Mouse (Mus musculus): ENCODE data around the gene Pcna.
"Not testable (repeated sequence)": the region's sequence is repeated elsewhere in the genome, so short reads cannot be mapped to it uniquely, and the experiment has no call there.

Pcna gene

DNA sequence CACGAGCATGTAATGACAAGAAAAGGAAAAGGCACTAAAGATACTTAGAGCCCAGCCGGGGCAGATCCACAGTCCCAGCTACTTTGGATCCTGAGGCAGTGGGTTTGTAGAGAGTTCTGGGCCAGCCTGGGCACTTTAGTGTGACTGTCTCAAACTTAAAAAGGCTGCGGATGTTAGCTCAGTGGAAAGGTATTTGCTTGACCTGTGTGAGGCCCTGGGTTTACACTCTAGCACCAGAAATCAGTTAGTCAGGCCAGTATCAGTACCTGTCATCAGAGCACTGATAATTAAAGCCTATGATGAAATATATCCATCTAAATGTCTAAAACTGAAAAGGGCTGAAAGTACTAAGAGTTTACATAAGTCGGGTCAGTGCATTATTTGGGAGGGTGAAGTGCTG is 23.1 kb upstream of the Pcna start:
- DNase-seq (ENCODE audit: low read depth, low spot score) = no peak

DNA sequence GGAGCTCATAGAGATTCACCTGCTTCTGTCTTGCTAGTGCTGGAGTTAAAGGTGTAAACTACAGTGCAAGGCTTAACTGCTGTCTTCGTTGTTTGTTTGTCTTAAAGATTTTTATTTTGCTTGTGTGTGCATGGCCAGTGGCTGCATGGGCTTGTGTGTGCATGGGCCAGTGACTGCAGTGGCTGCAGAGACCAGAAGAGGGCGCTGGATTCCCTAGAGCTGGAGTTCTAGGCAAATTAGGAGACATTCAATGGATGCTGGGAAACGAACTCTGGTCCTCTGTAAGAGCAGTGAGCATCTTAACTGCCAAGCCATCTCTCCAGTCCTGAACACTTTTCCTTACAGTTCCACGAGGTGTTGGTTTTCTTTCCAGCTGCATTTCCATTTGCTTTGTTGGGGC is 22.4 kb upstream of the Pcna start:
- DNase-seq (ENCODE audit: low read depth, low spot score) = no peak

DNA sequence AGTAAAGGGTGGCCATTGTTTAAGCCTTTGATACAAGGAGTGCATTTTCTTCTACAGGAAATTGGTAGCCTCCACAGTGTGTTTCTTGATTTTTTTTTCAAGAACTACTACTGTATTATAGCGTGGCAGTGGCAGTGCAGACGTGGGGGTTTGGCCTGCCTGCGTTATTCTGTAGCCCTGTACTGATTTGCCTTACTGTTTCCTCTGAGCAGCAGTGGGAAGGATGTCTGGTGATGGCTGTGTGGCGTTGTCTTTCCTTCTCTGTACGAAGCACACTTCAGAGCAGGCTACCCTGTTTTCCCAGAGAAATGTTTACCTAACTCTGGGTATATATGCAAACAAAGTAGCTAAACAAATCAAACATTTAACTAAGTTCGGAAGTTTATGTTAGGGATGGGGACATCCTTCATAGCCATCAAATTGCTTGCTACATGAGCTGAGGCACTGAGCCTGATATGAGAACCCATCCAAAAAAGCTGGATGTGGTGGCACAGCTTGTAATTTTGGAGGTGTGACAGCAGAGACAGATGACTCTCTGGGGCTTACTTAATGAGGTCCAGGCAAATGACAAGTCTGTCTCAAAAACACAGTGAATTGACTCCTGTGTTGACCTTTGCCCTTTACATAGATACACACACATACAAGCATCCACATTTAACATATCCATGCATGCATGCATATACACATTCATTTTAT is 19.7 kb upstream of the Pcna start:
- no peak for DNase-seq (ENCODE audit: low read depth, low spot score)

DNA sequence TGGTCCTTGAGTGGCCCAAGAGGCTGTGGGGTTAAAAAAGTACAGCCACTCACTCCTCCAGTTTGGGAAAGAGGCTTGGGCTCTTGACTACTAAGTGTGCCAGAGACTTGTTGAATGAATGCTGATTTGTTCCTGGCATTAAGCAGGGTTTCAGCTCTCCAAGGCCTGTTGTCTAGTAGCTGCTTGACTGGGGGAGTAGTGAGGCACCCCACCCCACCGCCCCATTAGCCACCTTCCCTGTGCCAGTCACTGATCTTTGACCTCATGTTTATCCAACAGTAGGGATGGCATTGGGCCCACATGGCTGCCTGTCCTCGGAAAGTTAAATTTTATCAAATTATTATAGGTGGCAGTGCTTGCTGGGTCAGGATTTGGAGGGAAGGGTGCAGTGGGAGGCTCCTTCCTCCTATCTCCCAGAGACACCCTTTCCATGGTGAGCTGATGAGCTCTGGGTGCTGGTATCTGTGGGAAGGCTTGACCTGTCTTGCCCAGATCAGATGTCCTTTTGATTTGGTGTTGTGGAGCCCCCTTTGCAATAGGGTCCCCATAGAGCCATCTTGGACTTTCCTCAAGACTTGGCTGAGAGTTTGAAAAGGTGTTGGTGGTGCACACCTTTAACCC is 17.3 kb upstream of the Pcna start:
- DNase-seq (ENCODE audit: low read depth, low spot score) = no peak

DNA sequence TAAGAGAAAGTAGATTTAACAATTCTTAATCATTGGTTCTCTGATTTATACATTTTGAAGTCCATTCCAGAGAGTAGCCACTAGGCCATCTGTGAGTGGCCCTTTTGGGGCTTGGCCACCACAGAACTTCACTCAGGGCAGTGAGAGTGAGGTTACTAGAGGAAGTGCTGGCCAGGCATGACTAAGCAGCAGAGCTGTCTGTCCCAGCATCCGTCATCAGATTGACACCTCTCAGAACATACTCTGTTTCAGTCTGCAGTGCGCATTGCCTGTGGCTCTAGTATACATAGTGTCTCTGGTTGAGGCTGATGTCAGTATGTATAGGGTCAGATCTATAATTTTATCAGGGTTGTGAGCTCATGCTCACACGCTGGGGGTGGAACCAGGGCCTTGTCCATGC is 16.1 kb upstream of the Pcna start:
- no peak for DNase-seq (ENCODE audit: low read depth, low spot score)

DNA sequence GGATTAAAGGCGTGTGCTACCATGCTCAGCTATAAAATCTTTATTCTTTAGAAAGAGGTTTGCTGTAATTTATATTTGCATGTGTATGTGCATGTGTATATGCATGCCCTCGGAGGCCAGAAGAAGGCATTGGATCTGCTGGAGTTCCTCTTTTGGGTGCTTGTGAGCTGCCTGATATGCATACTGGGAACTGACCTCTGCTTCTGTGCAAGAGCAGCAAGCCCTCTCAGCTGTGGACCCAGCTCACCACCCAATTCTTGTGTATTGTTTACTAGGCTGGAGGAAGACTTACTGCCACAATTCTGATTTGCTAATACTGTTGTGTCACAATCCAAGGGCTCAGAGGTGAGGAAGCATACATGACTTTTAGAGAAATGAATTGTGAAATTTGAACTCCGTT is 13.0 kb upstream of the Pcna start:
- DNase-seq (ENCODE audit: low read depth, low spot score) = no peak

DNA sequence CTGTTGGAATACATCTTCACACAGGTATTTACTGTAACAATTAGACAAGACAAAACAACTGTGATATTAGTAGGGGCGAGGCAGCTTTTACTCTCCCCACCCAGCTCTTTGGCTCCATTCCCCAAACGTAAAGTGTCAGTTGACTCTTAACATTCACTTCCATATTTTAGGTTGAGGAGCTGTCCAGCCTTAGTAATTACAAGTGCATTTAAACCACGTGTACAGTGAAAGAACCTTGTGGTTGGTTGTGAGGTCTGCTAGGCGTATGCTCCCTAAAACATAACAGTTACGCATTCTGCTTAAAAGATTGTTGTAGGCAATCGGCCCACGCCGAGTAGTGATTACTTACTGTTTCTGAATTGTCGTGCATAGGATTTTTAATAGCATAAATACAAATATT is 12.1 kb upstream of the Pcna start:
- DNase-seq (ENCODE audit: low read depth, low spot score) = no peak

DNA sequence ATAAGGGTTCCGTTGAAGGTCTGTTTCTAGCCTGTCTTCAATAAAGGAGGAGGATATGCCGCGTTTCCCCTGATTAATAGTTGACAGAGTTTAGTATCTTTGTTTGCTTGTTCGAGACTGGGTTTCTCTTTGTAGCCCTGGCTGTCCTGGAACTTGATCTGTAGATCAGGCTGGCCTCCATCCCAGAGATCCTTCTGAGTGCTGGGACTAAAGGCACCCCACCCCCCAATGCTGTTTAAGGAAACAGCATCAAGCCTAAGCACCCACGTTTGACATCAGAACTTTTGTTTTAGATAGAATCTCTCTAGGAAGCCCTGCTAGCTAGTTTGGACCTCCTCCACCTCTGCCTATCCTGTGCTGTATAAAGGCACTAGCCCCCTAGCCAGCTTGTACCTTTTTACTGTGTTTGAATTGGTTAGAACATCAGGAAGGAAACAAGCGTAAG is 11.2 kb upstream of the Pcna start:
- no peak for DNase-seq (ENCODE audit: low read depth, low spot score)

DNA sequence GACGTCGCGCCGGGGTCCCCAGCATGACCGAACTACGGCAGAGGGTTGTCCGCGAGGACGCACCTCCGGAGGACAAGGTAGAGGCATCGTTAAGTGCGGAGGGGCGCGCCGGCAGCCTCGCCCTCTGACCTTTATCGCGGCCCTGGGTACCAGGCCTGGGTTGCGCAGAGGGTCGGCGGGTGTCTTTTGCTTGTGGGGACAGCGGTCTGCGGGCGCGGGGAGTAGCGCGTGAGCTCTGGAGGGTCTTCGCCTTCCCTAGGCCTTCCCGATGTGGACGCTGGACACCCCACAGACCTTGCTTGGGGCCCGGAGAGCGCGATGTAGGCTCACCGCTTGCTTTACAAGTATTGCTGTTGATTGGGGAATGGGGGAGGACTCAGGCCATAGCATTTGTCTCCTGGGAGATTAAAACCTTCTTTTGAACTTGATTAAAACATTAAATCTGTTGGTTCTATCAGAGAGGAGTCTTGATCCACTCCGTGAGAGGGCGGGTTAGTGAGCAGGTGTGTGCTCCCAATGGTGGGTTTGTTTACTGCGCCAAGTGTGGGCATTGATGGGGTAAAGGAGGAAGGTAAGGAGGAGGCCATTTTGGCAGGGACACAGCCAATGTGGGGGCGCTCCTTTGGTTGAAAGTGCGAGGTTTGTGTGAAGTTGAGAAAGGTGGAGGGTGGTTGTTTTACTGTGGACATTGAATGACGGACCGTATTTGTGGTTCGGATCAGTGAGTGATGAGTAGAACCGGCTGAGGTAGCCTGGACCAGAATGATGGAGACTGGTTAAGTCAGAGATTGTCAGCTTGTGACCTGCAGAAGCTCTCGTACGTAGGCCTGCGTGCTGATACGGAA is 10.5 kb upstream of the Pcna start:
- no peak for DNase-seq (ENCODE audit: low read depth, low spot score)

DNA sequence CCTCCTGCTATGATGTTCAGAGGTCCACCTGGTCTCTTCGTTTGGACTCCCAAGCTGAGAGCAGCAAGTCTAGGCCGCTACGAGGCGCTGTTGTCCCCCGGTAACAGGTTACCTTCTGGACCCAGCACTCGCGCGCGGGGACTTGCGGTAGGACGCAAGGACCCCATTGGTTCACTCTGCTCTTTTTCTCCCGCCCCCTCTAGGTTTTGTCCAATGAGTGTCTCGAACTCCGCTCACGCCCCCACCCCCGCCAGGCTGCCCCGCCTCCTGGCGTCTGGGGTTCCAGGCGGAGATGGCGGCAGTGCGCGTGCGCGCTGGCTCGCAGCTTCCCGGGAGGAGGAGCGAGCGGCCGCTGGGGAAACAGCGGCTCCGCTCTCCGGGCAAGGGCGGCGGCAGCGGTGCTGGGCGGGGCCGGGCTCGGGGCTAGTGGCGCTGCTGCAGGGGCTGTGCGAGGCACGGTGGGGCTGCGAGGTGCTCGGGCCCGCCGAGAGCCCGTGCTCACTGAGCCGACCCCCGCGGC is 9.8 kb upstream of the Pcna start, which contains the start of gene Cds2:
Cds2 (plus strand) TSS at position 270 of the 520 bp plus-strand sequence.
- peak; percentile 99 for DNase-seq (ENCODE audit: low read depth, low spot score)

DNA sequence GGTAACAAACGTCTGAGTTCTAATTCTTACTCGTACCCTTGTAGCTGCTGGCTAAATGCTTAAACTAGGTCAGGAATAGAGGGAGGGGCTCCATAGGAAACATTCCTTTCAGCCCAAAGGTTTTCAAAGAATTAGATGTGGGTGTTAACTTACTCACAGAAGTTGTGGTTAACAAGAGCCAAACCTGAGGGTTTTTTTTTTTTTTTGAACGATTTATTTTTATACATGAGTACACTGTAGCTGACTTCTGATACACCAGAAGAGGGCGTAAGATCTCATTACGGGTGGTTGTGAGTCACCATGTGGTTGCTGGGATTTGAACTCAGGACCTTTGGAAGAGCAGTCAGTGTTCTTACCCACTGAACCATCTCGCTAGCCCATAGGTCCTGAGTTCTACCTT is 9.1 kb upstream of the Pcna start:
- no peak for DNase-seq (ENCODE audit: low read depth, low spot score)

DNA sequence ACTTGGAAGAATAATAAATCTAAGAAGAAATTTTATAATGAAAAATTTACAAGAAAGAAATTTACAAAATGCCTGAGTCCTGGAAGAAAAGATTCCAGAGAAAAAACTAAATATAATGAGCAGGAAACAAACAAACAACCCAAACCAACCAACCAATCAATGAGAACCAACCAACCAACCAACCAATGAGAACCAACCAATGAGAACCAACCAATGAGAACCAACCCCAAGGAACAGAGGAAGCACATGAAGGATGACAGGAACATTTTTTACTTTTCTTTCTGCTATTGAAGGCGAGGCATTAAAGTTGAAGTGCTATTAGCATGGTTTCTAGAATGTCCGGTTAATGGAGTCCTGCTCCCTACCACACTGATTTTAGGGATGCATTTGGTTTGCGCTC is 7.5 kb upstream of the Pcna start:
- DNase-seq (ENCODE audit: low read depth, low spot score) = no peak

DNA sequence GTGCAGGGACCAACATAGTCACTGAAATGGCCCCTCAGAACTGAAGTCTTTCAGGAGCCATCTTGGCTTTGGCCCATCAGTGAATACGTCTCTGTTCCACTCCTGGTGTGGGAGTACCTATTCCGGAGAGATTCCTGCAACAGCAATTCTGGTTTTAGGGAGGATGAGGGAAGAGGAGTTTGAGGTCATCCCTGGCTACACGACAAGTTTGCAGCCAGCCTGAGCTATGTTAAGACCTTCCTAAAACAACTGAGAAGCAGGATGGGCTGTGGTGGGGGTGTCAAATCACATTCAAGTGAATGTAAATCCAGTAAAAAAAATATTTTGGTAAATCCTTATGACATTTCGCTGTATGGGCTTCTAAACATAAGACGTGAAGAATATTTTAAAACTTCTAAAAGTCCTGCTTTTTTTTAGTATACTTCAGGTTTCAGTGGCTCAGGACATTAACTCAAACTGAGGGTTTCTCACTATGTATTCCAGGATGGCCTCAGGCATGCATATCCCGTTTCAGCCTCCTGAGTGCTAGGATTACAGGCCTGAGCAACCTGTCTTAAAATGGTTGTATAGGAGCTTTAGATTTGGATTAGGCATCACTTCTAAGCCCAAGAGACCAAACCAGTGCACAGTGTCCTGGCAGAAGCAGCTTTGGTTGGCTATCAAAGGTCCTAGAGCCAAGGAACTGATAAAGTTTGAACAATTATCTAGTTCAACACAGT is 4.4 kb upstream of the Pcna start:
- DNase-seq (ENCODE audit: low read depth, low spot score) = no peak

DNA sequence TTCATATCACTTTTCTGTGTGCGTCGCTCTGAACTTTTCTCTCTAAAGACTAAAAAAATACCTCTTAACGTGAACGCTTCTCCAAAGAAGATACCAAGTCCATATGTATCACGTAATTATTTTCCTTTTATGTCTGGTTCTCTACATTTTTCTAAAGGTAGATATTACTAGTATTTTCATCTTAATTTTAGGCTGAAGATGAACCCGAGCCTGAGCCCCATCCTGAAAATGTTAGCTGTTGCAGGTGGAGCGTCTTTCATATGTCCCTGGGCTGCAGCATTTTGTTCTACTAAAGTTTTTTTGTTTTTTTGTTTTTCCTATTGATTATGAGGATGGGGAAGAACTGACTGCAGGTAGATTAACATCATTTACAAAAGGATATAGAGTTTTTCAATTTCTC is 489 bp upstream of the Pcna start:
- DNase-seq (ENCODE audit: low read depth, low spot score) = no peak

DNA sequence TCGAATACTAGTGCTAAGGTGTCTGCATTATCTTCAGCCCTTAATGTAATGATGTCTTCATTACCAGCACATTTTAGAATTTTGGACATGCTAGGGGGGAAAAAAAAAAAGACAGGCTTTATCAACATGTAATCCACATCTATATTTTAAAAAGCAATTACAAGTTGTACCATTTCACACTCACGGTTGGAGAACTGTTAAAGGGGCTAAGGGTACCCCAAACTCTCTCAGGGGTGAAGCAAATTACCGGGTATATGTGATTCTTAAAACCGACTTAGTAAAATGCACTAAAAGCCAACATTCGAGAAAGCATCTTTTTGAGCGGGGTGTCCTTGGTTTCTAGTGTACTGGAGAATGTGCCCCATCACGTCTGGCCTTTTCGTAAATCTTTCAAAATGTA is 1.2 kb downstream of the Pcna start:
- no peak for DNase-seq (ENCODE audit: low read depth, low spot score)

DNA sequence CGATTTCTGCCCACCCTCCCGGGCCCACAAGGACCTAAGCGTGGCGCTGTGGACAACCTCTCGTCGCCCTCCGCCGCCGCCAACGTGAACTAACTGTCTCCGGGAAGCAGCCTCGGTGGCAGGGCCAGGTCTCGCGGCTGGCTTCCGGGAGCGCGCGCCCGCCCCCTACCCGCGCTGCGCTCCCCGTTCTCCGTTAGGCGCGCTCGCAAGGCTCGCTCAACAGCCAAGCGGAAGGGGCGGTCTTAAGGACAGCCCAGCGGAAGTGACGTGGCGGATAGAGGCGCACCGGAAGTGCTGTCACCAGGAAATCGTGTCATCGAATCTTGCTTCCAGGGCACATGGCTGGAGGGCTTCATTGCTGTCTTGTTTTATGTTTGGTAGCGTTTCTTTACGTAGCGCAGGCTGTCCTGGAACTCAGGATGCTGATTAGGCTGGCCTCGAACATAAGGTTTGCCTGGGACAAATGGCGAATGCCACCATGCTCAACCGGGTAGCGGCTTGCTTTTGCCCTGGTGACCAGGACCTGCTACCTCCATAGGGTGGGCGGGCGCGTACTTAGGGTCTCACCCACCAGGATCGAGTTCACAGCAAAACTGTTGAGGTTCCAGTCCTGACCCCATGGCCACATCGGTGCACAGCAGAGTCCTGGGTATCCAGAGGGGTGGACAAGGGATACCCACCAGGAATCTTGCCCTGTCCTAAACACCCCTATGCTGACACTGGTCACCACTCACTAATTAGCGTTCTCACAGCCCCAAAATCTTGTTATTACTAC is 5.4 kb downstream of the Pcna start, which contains the start of gene Tmem230:
Tmem230 (minus strand) TSS at position 269 of the 775 bp plus-strand sequence.
- DNase-seq (ENCODE audit: low read depth, low spot score) = peak; percentile 96

DNA sequence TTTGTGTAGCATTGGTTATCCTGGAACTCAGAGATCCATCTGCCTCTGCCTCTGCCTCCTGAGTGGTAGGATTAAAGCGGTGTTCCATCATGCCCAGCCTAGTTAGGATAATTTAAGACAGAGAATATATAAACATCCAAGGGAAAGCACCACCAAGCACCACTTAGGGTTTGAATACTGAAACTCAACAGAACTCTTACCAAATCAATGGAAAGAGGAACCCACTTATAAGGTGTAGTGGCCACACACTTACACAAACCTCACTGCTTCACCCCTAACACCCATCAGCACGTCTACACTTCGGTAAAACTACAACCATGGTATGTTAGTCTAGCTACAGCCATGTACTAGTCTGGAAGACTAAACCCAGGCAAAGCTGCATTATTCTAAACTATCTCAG is 9.7 kb downstream of the Pcna start:
- DNase-seq (ENCODE audit: low read depth, low spot score) = no peak

DNA sequence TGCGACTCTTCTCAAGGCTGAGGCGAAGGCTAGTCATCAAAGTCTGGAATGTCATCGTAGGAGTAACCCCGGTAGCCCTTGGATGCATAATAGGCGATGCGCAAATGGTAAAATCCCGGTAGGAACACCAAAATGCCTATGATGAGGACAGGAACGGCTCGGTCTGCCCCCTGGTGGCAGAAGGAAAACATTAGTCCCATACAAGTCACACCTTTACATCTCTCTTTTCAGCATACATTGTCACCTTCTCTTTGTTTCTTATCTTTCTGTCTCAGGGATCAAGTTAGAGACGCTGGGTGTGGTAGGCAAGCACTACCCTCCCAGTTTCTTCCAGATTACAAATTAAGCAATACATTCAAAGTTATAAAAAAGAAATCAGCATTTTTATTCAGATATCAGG is 12.7 kb downstream of the Pcna start:
- DNase-seq (ENCODE audit: low read depth, low spot score) = not testable (repeated sequence)

DNA sequence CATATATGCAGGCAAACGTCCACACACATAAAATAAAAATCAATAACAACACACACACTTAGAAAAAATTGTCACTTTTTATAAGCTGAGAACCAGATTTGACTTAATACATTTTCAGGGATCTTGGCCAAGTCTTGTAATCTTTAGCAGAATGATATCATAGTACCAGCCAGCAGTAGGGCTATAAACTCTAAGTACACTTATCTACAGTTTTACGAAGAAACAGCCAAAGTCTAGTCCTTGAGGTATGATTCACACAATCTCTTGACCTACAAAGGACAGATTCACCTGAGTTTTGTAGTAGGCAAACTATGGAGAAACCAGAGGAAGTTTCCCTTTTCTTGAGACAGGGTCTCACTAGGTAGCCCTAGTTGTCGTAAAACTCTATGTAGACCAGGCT is 13.7 kb downstream of the Pcna start:
- not testable (repeated sequence) for DNase-seq (ENCODE audit: low read depth, low spot score)

DNA sequence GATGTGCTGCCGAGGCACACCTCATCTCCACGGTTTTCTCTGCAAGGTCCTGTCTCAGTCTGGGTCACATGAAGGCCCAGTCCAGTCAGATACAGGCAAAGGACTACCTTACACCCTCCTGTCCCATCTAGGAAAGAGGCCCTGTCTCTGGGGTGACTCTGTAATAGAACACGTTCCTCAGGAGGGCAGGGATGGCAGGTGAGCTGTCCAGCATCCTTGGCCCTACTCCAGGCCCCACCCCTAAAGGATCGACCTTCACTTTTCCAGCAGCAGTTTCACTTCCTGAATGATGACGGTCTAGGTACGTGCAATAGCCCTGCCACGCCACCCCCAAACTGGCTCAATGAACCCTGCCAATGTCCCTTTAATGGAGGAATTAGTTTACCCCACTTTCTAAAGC is 17.1 kb downstream of the Pcna start:
- no peak for DNase-seq (ENCODE audit: low read depth, low spot score)

DNA sequence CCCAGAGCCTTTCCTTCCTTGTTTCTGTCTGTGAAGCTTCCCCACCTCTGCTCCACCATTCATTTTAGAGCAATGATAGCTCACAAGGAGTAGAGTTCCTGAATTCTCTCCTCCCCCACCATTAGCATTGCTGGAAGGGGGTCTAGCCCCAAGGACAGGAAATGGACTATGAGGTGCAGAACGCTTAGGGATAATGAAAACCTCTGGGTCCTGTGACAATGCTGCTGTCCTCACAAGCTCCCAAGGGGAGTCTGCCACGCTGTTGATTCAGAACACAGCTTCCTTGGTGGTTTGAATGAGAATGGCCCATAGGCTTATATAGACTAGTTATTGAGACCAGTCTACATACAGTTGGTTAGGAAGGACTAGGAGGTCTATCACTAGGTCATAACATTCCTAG is 17.8 kb downstream of the Pcna start:
- DNase-seq (ENCODE audit: low read depth, low spot score) = no peak
